Mouse (Mus musculus) liver, adult 2 months (tissue): ENCODE data around the gene Cd9. TPM values are rescaled to one million over a fixed set of nuclear protein-coding genes. Genes with fewer than 3 reads are reported as not detected.

Experiments used
- DNase-seq: peaks from one replicate; pipeline ENCODE4 v3.0.0-alpha.2; 2011; ENCODE audit warnings: low read depth, low spot score; ENCODE audit errors: extremely low read depth
- H3K27ac ChIP-seq: fragments of 200-500 bp; replicated peaks from 2 replicates; pipeline ENCODE4 v1.5.1; 2012; ENCODE audit warnings: low read depth, mild to moderate bottlenecking, control low read depth, inconsistent platforms, low read length; ENCODE audit not compliant: insufficient read depth
- H3K27me3 ChIP-seq: fragments of 200-500 bp; 2 replicates; pipeline ENCODE4 v1.6.1; 2012; ENCODE audit warnings: mild to moderate bottlenecking, moderate library complexity, low read length, inconsistent platforms; ENCODE audit not compliant: control insufficient read depth, insufficient read depth
- H3K36me3 ChIP-seq: fragments of 200-500 bp; 2 replicates; pipeline ENCODE4 v1.6.1; 2012; ENCODE audit warnings: low read length, inconsistent platforms; ENCODE audit not compliant: control insufficient read depth, insufficient read depth
- H3K4me1 ChIP-seq: fragments of 200-500 bp; 2 replicates; pipeline ENCODE4 v1.6.1; 2011; ENCODE audit warnings: low read length; ENCODE audit not compliant: control insufficient read depth, insufficient read depth
- H3K4me3 ChIP-seq: fragments of 200-500 bp; 2 replicates; pipeline ENCODE4 v1.5.1; 2011; ENCODE audit warnings: low read depth, mild to moderate bottlenecking, control low read depth, low read length, moderate library complexity; ENCODE audit not compliant: insufficient read depth
- H3K79me2 ChIP-seq: fragments of 200-500 bp; 2 replicates; pipeline ENCODE4 v1.6.1; 2012; ENCODE audit warnings: inconsistent platforms, mild to moderate bottlenecking, low read length, moderate library complexity; ENCODE audit not compliant: control insufficient read depth, insufficient read depth
- H3K9ac ChIP-seq: fragments of 200-500 bp; 2 replicates; pipeline ENCODE4 v1.6.1; 2012; ENCODE audit warnings: low read depth, mild to moderate bottlenecking, control low read depth, inconsistent platforms, low read length
- CTCF ChIP-seq: fragments of 200-500 bp; IDR thresholded peaks from 2 replicates; pipeline ENCODE4 v1.5.1; 2011; ENCODE audit warnings: low read depth, low read length, control low read depth
- POLR2A ChIP-seq: fragments of 200-500 bp; IDR thresholded peaks from 2 replicates; pipeline ENCODE4 v1.6.1; 2011; ENCODE audit warnings: low read length, control low read depth; ENCODE audit not compliant: insufficient read depth; ENCODE audit errors: extremely low read depth
- WGBS: fragments of 180-500 bp; shearing (Covaris S2); methylation state at CpG from one replicate; pipeline ENCODE4 v1.1.7; 2018; 5-methylcytosine and 5-hydroxymethylcytosine counted together
- polyA plus RNA-seq: library from polyadenylated mRNA; depleted of rRNA; stranded (reverse); fragments of >200 nt; gene quantifications from 2 replicates; pipeline ENCODE4 v1.2.3, GENCODE M21; 2012
- total RNA-seq: library from RNA; depleted of rRNA; stranded (reverse); fragments of >200 nt; gene quantifications from 2 replicates; pipeline ENCODE4 v1.2.3, GENCODE M21; 2014

Cd9 gene
- total and polyA plus RNA-seq, 2 experiments = 17.4 to 33.7 TPM

GRCm38 (mm10) chr6:125534990-125535389 lies 40.4 kb upstream of the Cd9 start:
- no peaks in the 10 kb centered on the region for H3K36me3 ChIP-seq
- H3K27ac ChIP-seq = no peak overlapping the region
- no peak overlapping the region for H3K4me3 ChIP-seq
- 83% methylated on average over 5 of the region's 5 CpGs for WGBS
- TF ChIP-seq POLR2A = no peak
- TF ChIP-seq CTCF = no peak
- no peaks in the 10 kb centered on the region for H3K79me2 ChIP-seq
- no peak overlapping the region for H3K9ac ChIP-seq
- no peaks in the 10 kb centered on the region for H3K4me1 ChIP-seq
- no peaks in the 10 kb centered on the region for H3K27me3 ChIP-seq
- no peak for DNase-seq

GRCm38 (mm10) chr6:125533104-125533650 lies 38.6 kb upstream of the Cd9 start:
- H3K9ac ChIP-seq = no peak overlapping the region
- TF ChIP-seq CTCF (no peak), POLR2A (no peak)
- no peak overlapping the region for H3K27ac ChIP-seq
- no peaks in the 10 kb centered on the region for H3K79me2 ChIP-seq
- H3K4me3 ChIP-seq = no peak overlapping the region
- WGBS = 94% methylated on average over 11 of the region's 11 CpGs
- H3K27me3 ChIP-seq = no peaks in the 10 kb centered on the region
- no peaks in the 10 kb centered on the region for H3K36me3 ChIP-seq
- no peaks in the 10 kb centered on the region for H3K4me1 ChIP-seq
- no peak for DNase-seq

DNA sequence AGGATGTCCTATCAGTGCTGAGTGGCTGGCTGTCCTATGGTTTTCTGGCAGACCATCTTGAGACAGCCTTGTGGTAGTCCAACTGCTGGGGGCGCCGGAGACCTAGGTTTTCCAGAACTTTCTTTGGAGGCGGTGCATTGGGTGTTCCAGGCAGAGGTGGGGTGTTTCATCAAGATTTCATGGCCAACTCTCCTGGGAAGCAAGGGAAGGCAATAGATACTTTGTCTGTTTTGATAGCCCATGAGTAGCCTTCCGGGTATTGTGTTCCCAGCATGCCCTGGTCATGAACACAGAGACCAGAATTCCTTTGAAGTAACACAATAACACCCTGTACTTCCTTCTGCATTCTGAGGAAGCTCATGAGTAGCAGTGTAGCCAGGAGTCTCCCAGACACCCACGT lies 34.9 kb upstream of the Cd9 start:
- Histone ChIP-seq H3K36me3 (no peaks in the 10 kb centered on the region), H3K4me1 (peaks cover 7% of the 10 kb centered on the region; the same call in 1 of the 2 replicates), H3K4me3 (no peak overlapping the region), H3K9ac (no peak overlapping the region), H3K79me2 (no peaks in the 10 kb centered on the region), H3K27me3 (no peaks in the 10 kb centered on the region), H3K27ac (no peak overlapping the region)
- DNase-seq = no peak
- WGBS = 86% methylated on average over 5 of the region's 5 CpGs
- TF ChIP-seq POLR2A (no peak), CTCF (peak; percentile 14; the same call in 1 of the 2 replicates)

DNA sequence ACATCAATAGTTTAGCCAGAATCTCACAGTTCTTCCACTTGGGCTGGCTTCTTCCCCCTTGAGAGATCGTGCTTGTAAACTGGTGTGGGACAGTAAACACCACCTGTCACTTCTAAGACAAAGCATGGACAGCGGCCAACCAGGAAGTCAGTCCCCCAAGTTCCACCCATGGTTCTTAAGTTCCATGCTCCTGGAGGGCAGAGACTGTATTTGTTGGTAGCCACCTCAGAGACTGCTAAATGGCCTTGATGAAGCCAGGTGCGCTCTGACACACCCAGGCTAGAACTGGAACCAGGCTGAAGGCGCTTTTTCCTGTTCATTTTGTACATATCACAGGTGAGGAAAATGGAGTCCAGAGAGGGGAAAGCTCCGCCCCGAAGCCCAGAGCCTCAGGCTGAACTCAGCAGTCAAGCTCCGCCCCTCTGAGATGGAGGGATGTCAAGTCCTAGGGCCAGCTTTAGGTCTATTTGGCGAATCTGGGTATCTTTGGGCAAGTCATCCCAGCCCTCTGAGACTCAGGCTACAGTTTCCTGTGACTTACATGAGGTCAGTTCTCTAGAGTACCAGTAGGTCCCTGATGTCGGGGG lies 34.1 kb upstream of the Cd9 start:
- no peaks in the 10 kb centered on the region for H3K27me3 ChIP-seq
- no peak for DNase-seq
- no peak overlapping the region for H3K9ac ChIP-seq
- TF ChIP-seq CTCF = no peak
- TF ChIP-seq POLR2A = no peak
- no peak overlapping the region for H3K27ac ChIP-seq
- H3K79me2 ChIP-seq = no peaks in the 10 kb centered on the region
- 94% methylated on average over 9 of the region's 9 CpGs for WGBS
- peaks cover 7% of the 10 kb centered on the region; the same call in 1 of the 2 replicates for H3K4me1 ChIP-seq
- H3K36me3 ChIP-seq = no peaks in the 10 kb centered on the region
- H3K4me3 ChIP-seq = no peak overlapping the region

DNA sequence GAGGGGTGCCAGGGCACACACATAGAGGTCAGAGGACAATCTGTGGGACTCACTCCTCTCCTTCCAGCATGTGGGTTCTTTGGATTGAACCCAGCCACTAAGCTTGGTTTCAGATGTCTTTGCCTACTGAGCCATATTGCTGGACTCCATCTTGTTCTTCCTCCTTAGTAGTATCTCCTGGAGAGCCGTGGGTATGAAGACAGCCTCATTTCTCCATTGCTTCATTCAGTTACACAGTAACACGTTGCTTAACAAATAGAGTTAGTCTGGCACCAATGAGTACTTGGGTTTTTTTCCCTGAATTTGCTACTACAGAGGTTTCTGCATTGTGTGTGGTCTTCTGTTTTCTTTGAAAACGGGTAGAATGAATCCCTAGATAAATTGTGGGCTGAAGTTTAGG lies 31.5 kb upstream of the Cd9 start:
- H3K27me3 ChIP-seq = no peaks in the 10 kb centered on the region
- DNase-seq = peak; percentile 62
- H3K4me1 ChIP-seq = peaks cover 7% of the 10 kb centered on the region; the same call in 1 of the 2 replicates
- no peaks in the 10 kb centered on the region for H3K36me3 ChIP-seq
- H3K27ac ChIP-seq = no peak overlapping the region
- WGBS = 19% methylated on average over 3 of the region's 3 CpGs
- TF ChIP-seq CTCF = no peak
- TF ChIP-seq POLR2A = no peak
- H3K4me3 ChIP-seq = no peak overlapping the region
- H3K9ac ChIP-seq = no peak overlapping the region
- H3K79me2 ChIP-seq = no peaks in the 10 kb centered on the region

GRCm38 (mm10) chr6:125524027-125524426 lies 29.4 kb upstream of the Cd9 start:
- TF ChIP-seq POLR2A (no peak), CTCF (no peak)
- peaks cover 7% of the 10 kb centered on the region; the same call in 1 of the 2 replicates for H3K4me1 ChIP-seq
- WGBS = 92% methylated on average over 6 of the region's 6 CpGs
- H3K27ac ChIP-seq = no peak overlapping the region
- H3K79me2 ChIP-seq = no peaks in the 10 kb centered on the region
- H3K4me3 ChIP-seq = no peak overlapping the region
- DNase-seq = no peak
- no peaks in the 10 kb centered on the region for H3K27me3 ChIP-seq
- H3K9ac ChIP-seq = no peak overlapping the region
- H3K36me3 ChIP-seq = no peaks in the 10 kb centered on the region
